Mouse (Mus musculus) embryonic facial prominence, embryonic 10.5 days (tissue): ENCODE data around the gene N4bp2l2. TPM values are rescaled to one million over a fixed set of nuclear protein-coding genes. Genes with fewer than 3 reads are reported as not detected.

ENCODE experiments used
- DNase-seq: peaks from one replicate; pipeline ENCODE4 v3.0.0-alpha.2; 2017; ENCODE audit warnings: low spot score
- H3K27ac ChIP-seq: fragments of 300-500 bp; sonication (generic); replicated peaks from 2 replicates; pipeline ENCODE4 v1.5.1; 2016; ENCODE audit warnings: mild to moderate bottlenecking
- H3K27me3 ChIP-seq: fragments of 300-500 bp; sonication (generic); replicated peaks from 2 replicates; pipeline ENCODE4 v1.6.1; 2016; ENCODE audit warnings: low read depth, mild to moderate bottlenecking; ENCODE audit not compliant: poor library complexity, severe bottlenecking
- H3K36me3 ChIP-seq: fragments of 300-500 bp; sonication (generic); replicated peaks from 2 replicates; pipeline ENCODE4 v1.6.1; 2016; ENCODE audit warnings: mild to moderate bottlenecking, moderate library complexity
- H3K4me1 ChIP-seq: fragments of 300-500 bp; sonication (generic); 2 replicates; pipeline ENCODE4 v1.6.1; 2016
- H3K4me3 ChIP-seq: fragments of 300-500 bp; sonication (generic); 2 replicates; pipeline ENCODE4 v1.5.1; 2016; ENCODE audit warnings: mild to moderate bottlenecking, moderate library complexity
- H3K9me3 ChIP-seq: fragments of 300-500 bp; sonication (generic); 2 replicates; pipeline ENCODE4 v1.6.1; 2016; ENCODE audit warnings: mild to moderate bottlenecking
- WGBS: fragments of 180-500 bp; shearing (Covaris S2); methylation state at CpG from one replicate; pipeline ENCODE4 v1.1.7; 2016; 5-methylcytosine and 5-hydroxymethylcytosine counted together
- polyA plus RNA-seq: library from polyadenylated mRNA; unstranded; fragments of >200 nt; fragmentation: Nextera tagmentation; extraction: Ambion mirVana; gene quantifications from 2 replicates; pipeline ENCODE4 v1.2.1, GENCODE M21; 2016

Gene N4bp2l2
- polyA plus RNA-seq, 1 experiment from 2014 or later = 37.6 TPM

GRCm38 (mm10) chr5:150592186-150592903 lies 73.6 kb downstream of the N4bp2l2 start:
- H3K4me1 ChIP-seq = peaks cover 21% of the 10 kb centered on the region
- H3K27me3 ChIP-seq = peaks cover 56% of the 10 kb centered on the region
- no peak overlapping the region for H3K27ac ChIP-seq
- no peaks in the 10 kb centered on the region for H3K36me3 ChIP-seq
- peak overlapping the region; percentile 90; the same call in 1 of the 2 replicates for H3K4me3 ChIP-seq
- DNase-seq = no peak
- no peaks in the 10 kb centered on the region for H3K9me3 ChIP-seq
- WGBS = 79% methylated on average over 13 of the region's 13 CpGs

DNA sequence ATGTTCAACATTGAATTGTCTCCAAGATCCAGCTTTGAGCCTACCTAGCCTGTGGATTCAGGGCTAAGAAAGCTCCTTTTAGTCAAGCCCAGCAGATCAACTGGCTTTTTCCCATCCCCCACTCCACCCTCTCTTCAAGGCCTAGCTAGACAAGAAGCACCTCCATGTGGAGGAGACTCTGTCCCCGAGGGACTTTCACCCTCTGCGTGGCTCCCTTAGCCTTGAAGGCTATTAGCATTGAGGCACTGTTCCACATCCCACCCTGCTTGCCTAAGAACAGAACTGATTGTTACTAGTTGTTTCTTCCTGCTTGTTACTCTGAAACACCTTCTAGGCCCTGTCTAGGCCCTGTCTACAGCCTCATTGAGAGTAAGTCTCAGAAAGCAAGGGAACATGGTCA lies 76.0 kb downstream of the N4bp2l2 start:
- WGBS = 74% methylated on average over 2 of the region's 2 CpGs

DNA sequence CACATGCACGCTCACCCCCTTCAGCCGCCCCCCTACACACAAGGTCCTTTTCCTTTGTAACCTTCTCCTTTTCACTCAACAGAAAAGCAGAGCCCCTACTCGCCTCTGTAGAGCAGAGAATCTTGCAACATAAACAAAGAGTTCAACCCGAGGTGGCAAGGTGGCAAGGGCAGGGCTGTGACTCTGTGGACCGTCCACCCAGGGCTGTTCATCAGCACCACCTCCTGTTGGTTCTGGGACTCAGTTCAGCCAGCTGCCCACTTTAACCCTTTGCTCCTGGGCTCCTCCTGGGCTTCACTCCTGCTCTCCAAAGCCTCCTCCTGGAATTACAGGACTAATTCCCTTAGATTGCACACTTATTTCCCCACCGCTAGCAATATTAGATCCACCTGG lies 81.7 kb downstream of the N4bp2l2 start:
- Histone ChIP-seq H3K36me3 (no peaks in the 10 kb centered on the region), H3K4me3 (no peak overlapping the region), H3K9me3 (no peaks in the 10 kb centered on the region), H3K4me1 (peaks cover 5% of the 10 kb centered on the region), H3K27ac (no peak overlapping the region), H3K27me3 (no peaks in the 10 kb centered on the region)
- DNase-seq = no peak
- WGBS = 47% methylated on average over 6 of the region's 6 CpGs

More for the DNA sequence above, 76.0 kb downstream of the N4bp2l2 start:
- H3K9me3 ChIP-seq = no peaks in the 10 kb centered on the region
- H3K4me3 ChIP-seq = no peak overlapping the region
- H3K36me3 ChIP-seq = no peaks in the 10 kb centered on the region
- DNase-seq = no peak
- peaks cover 32% of the 10 kb centered on the region for H3K27me3 ChIP-seq
- peaks cover 20% of the 10 kb centered on the region for H3K4me1 ChIP-seq
- no peak overlapping the region for H3K27ac ChIP-seq

- H3K27me3 ChIP-seq = no peaks in the 10 kb centered on the region
- H3K4me1 ChIP-seq = peaks cover 5% of the 10 kb centered on the region
- H3K36me3 ChIP-seq = no peaks in the 10 kb centered on the region
- H3K27ac ChIP-seq = no peak overlapping the region
- no peak for DNase-seq
- WGBS = 74% methylated on average over 5 of the region's 5 CpGs
- no peaks in the 10 kb centered on the region for H3K9me3 ChIP-seq
- no peak overlapping the region for H3K4me3 ChIP-seq
These were observed 82.2 kb downstream of the N4bp2l2 start for GRCm38 (mm10) chr5:150583622-150584336.

GRCm38 (mm10) chr5:150583181-150583580 lies 82.8 kb downstream of the N4bp2l2 start:
- no peak for DNase-seq
- peaks cover 5% of the 10 kb centered on the region for H3K4me1 ChIP-seq
- 87% methylated on average over 5 of the region's 5 CpGs for WGBS

GRCm38 (mm10) chr5:150581180-150581579 lies 84.8 kb downstream of the N4bp2l2 start:
- Histone ChIP-seq H3K9me3 (no peaks in the 10 kb centered on the region), H3K27me3 (no peaks in the 10 kb centered on the region), H3K4me3 (no peak overlapping the region), H3K27ac (no peak overlapping the region), H3K36me3 (no peaks in the 10 kb centered on the region), H3K4me1 (peaks cover 5% of the 10 kb centered on the region)
- 75% methylated on average over 6 of the region's 6 CpGs for WGBS
- no peak for DNase-seq

More at GRCm38 (mm10) chr5:150583181-150583580, 82.8 kb downstream of the N4bp2l2 start:
- H3K9me3 ChIP-seq = no peaks in the 10 kb centered on the region
- H3K27me3 ChIP-seq = no peaks in the 10 kb centered on the region
- H3K4me3 ChIP-seq = no peak overlapping the region
- H3K27ac ChIP-seq = no peak overlapping the region
- no peaks in the 10 kb centered on the region for H3K36me3 ChIP-seq

DNA sequence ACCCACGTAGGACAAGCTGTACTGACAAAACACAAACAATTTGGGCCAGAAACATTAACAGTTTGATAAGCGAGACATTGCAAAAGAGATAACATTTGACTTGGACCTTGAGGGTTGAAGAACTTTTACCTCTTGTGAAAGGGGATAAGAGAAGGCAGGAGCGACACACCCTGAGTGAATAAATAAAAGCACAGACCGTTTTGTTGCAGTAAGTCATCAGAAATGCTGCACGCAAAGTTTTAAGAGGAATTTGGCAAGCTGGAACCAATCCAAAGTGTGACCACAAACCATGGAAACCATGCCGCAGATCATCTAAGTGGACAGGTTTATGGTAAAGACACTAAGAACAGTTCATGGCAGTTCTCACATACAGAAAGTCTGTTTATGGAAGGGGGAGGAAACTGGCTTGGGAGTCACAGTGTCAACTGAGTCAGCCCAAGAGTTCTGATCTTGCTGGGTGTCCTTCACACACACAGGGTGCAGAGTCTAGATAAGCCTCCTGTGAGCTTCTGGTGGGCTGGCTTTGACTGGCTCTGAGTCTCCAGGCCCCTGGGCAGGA lies 87.3 kb downstream of the N4bp2l2 start:
- Histone ChIP-seq H3K9me3 (no peaks in the 10 kb centered on the region), H3K36me3 (no peaks in the 10 kb centered on the region), H3K27me3 (no peaks in the 10 kb centered on the region), H3K4me3 (no peak overlapping the region), H3K4me1 (no peaks in the 10 kb centered on the region; the same call in 1 of the 2 replicates), H3K27ac (no peak overlapping the region)
- WGBS = 91% methylated on average over 6 of the region's 6 CpGs
- DNase-seq = no peak

DNA sequence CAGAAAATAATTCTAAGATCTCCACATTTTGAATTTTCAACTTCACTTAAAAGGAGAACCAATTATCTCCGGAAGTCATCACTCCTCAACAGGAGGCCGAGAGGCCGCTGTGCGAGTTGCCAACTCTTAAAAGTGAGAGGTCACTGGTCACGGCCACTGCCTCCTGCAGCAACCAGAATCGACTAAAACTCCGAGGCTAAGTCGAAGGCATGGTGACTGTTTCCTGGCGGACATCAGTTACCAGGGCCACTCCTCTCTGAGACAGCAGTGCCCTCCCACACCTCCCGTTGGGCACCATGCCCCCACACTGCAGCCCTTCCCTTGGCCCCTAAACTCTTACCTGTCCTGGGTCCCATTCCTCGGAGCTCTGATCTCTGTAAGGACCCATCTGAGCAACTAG lies 89.2 kb downstream of the N4bp2l2 start:
- Histone ChIP-seq H3K27ac (no peak overlapping the region), H3K9me3 (no peaks in the 10 kb centered on the region), H3K27me3 (no peaks in the 10 kb centered on the region), H3K36me3 (peaks cover 12% of the 10 kb centered on the region), H3K4me1 (no peaks in the 10 kb centered on the region), H3K4me3 (no peak overlapping the region)
- 86% methylated on average over 11 of the region's 11 CpGs for WGBS
- no peak for DNase-seq

- no peaks in the 10 kb centered on the region for H3K27me3 ChIP-seq
- peaks cover 28% of the 10 kb centered on the region for H3K36me3 ChIP-seq
- no peak overlapping the region for H3K27ac ChIP-seq
- H3K9me3 ChIP-seq = no peaks in the 10 kb centered on the region
- WGBS = 79% methylated on average over 5 of the region's 5 CpGs
- DNase-seq = no peak
- H3K4me3 ChIP-seq = no peak overlapping the region
- H3K4me1 ChIP-seq = no peaks in the 10 kb centered on the region
These were observed 91.1 kb downstream of the N4bp2l2 start for GRCm38 (mm10) chr5:150574885-150575284.

GRCm38 (mm10) chr5:150574403-150574802 lies 91.6 kb downstream of the N4bp2l2 start:
- peaks cover 33% of the 10 kb centered on the region for H3K36me3 ChIP-seq
- DNase-seq = no peak
- no peak overlapping the region for H3K27ac ChIP-seq
- WGBS = 93% methylated on average over 3 of the region's 3 CpGs
- H3K9me3 ChIP-seq = no peaks in the 10 kb centered on the region
- no peaks in the 10 kb centered on the region for H3K4me1 ChIP-seq
- H3K4me3 ChIP-seq = no peak overlapping the region
- H3K27me3 ChIP-seq = no peaks in the 10 kb centered on the region

- Histone ChIP-seq H3K9me3 (no peaks in the 10 kb centered on the region), H3K27me3 (no peaks in the 10 kb centered on the region), H3K4me3 (no peak overlapping the region), H3K27ac (no peak overlapping the region), H3K36me3 (peaks cover 70% of the 10 kb centered on the region), H3K4me1 (no peaks in the 10 kb centered on the region)
- no peak for DNase-seq
- 93% methylated on average over 11 of the region's 11 CpGs for WGBS
These were observed 95.3 kb downstream of the N4bp2l2 start for GRCm38 (mm10) chr5:150570496-150571219.

DNA sequence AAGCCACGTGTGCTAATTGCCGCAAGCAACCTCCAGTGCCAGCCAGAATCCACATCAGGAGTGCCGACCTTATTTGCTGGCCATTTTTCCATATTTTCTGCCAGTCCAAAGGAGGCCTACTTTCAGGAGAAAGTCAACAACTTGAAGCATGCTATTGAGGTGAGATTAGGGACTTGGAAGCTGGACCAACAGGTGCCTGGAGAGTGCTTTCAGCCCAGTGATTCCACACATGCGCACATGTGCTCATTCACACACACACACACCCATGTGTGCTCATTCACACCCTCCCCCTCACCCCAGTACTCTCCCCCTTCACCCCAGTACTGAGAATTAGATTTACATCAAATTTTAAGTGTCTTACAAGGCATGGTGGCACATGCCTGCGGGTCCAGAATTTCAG lies 99.0 kb downstream of the N4bp2l2 start:
- WGBS = 91% methylated on average over 5 of the region's 5 CpGs
- H3K27me3 ChIP-seq = no peaks in the 10 kb centered on the region
- no peak overlapping the region for H3K4me3 ChIP-seq
- H3K36me3 ChIP-seq = peaks cover 95% of the 10 kb centered on the region
- no peak overlapping the region for H3K27ac ChIP-seq
- no peaks in the 10 kb centered on the region for H3K9me3 ChIP-seq
- no peaks in the 10 kb centered on the region for H3K4me1 ChIP-seq
- DNase-seq = no peak
